Mouse (Mus musculus): ENCODE data around the gene Gm15319. TPM values are rescaled to one million over a fixed set of nuclear protein-coding genes. Genes with fewer than 3 reads are reported as not detected.
"Not testable (repeated sequence)": the region's sequence is repeated elsewhere in the genome, so short reads cannot be mapped to it uniquely, and the experiment has no call there.

Gm15319 gene
- under 1 TPM in 1 of 2 experiments, not detected in 1; 0.24 TPM for total RNA-seq (2021)
- long read RNA-seq, experiment 1, result 0 reads
- long read RNA-seq, experiment 2, result 0 reads

- not testable (repeated sequence) for DNase-seq
Measured at GRCm38 (mm10) chr8:20363110-20363509, at the start of gene Gm15319. Gm15319 (minus strand) TSS chr8:20363210.

GRCm38 (mm10) chr8:20410355-20410754, 47.3 kb upstream of the Gm15319 start:
- not testable (repeated sequence) for DNase-seq

GRCm38 (mm10) chr8:20408441-20409030, 45.5 kb upstream of the Gm15319 start:
- DNase-seq, result not testable (repeated sequence)

GRCm38 (mm10) chr8:20389363-20389739, 26.3 kb upstream of the Gm15319 start:
- DNase-seq, result peak; percentile 10

GRCm38 (mm10) chr8:20388706-20389362, 25.8 kb upstream of the Gm15319 start:
- DNase-seq, result peak; percentile 28

- DNase-seq, result peak; percentile 51
Measured at GRCm38 (mm10) chr8:20387121-20387794, 24.2 kb upstream of the Gm15319 start.

GRCm38 (mm10) chr8:20384990-20385389, 22.0 kb upstream of the Gm15319 start:
- not testable (repeated sequence) for DNase-seq

GRCm38 (mm10) chr8:20384131-20384530, 21.1 kb upstream of the Gm15319 start:
- peak; percentile 24 for DNase-seq

GRCm38 (mm10) chr8:20382146-20382545, 19.1 kb upstream of the Gm15319 start:
- peak; percentile 3 for DNase-seq

GRCm38 (mm10) chr8:20381637-20382036, 18.6 kb upstream of the Gm15319 start:
- not testable (repeated sequence) for DNase-seq

- DNase-seq, result not testable (repeated sequence)
Measured at GRCm38 (mm10) chr8:20381239-20381620, 18.2 kb upstream of the Gm15319 start.

GRCm38 (mm10) chr8:20380590-20381238, 17.7 kb upstream of the Gm15319 start:
- peak; percentile 38 for DNase-seq

GRCm38 (mm10) chr8:20379650-20380436, 16.8 kb upstream of the Gm15319 start:
- peak; percentile 4 for DNase-seq

- peak; percentile 29 for DNase-seq
Measured at GRCm38 (mm10) chr8:20378786-20379649, 16.0 kb upstream of the Gm15319 start.

- peak; percentile 60 for DNase-seq
Measured at GRCm38 (mm10) chr8:20378353-20378752, 15.3 kb upstream of the Gm15319 start.

- DNase-seq, result not testable (repeated sequence)
Measured at GRCm38 (mm10) chr8:20375698-20376097, 12.7 kb upstream of the Gm15319 start.

- not testable (repeated sequence) for DNase-seq
Measured at GRCm38 (mm10) chr8:20356386-20356785, 6.6 kb downstream of the Gm15319 start.

- DNase-seq, result not testable (repeated sequence)
Measured at GRCm38 (mm10) chr8:20353579-20353978, 9.4 kb downstream of the Gm15319 start.

- DNase-seq, result not testable (repeated sequence)
Measured at GRCm38 (mm10) chr8:20302759-20303158, 60.3 kb downstream of the Gm15319 start.

GRCm38 (mm10) chr8:20300042-20300441, 63.0 kb downstream of the Gm15319 start:
- not testable (repeated sequence) for DNase-seq

All from gastrocnemius, postnatal 25 days (tissue).